Mouse (Mus musculus) forebrain, embryonic 14.5 days (tissue): ENCODE measurements around the gene Arhgef11. TPM values are rescaled to one million over a fixed set of nuclear protein-coding genes. Genes with fewer than 3 reads are reported as not detected.

Experiments
- ATAC-seq: fragments of 200-750 bp; cut with Nextera tagmentation; 2 replicates; pipeline ENCODE4 v1.8.0; 2017; ENCODE audit warnings: mild to moderate bottlenecking, moderate library complexity
- DNase-seq: peaks from one replicate; pipeline ENCODE4 v3.0.0-alpha.2; 2015; ENCODE audit warnings: low spot score
- H3K27ac ChIP-seq: fragments of 300-500 bp; sonication (generic); 2 replicates; pipeline ENCODE4 v1.5.1; 2014; ENCODE audit warnings: low read depth, mild to moderate bottlenecking, control low read depth, low read length, moderate library complexity
- H3K27me3 ChIP-seq: fragments of 300-500 bp; sonication (generic); replicated peaks from 2 replicates; pipeline ENCODE4 v1.6.1; 2014; ENCODE audit warnings: low read length, control low read depth, mixed read lengths; ENCODE audit not compliant: control insufficient read depth, insufficient read depth
- H3K36me3 ChIP-seq: fragments of 300-500 bp; sonication (generic); 2 replicates; pipeline ENCODE4 v1.6.1; 2014; ENCODE audit warnings: low read length, control low read depth; ENCODE audit not compliant: control insufficient read depth, insufficient read depth
- H3K4me1 ChIP-seq: fragments of 300-500 bp; sonication (generic); 2 replicates; pipeline ENCODE4 v1.6.1; 2014; ENCODE audit warnings: antibody characterized with exemption, low read length, control low read depth; ENCODE audit not compliant: control insufficient read depth, insufficient read depth
- H3K4me2 ChIP-seq: fragments of 300-500 bp; sonication (generic); 2 replicates; pipeline ENCODE4 v1.6.1; 2014; ENCODE audit warnings: mild to moderate bottlenecking, control low read depth, low read length
- H3K4me3 ChIP-seq: fragments of 300-500 bp; sonication (generic); 2 replicates; pipeline ENCODE4 v1.5.1; 2014; ENCODE audit warnings: low read depth, low read length, control low read depth
- H3K9ac ChIP-seq: fragments of 300-500 bp; sonication (generic); 2 replicates; pipeline ENCODE4 v1.6.1; 2014; ENCODE audit warnings: mild to moderate bottlenecking, low read length, control low read depth, moderate library complexity
- H3K9me3 ChIP-seq: fragments of 300-500 bp; sonication (generic); replicated peaks from 2 replicates; pipeline ENCODE4 v1.6.1; 2016; ENCODE audit warnings: low read length, control low read depth, mixed read lengths; ENCODE audit not compliant: control insufficient read depth
- WGBS: fragments of 180-500 bp; shearing (Covaris S2); extraction: QIAGEN DNeasy Blood & Tissue Kit; methylation state at CpG from one replicate; pipeline ENCODE4 v1.1.7; 2014; 5-methylcytosine and 5-hydroxymethylcytosine counted together
- polyA plus RNA-seq: library from polyadenylated mRNA; unstranded; fragments of >200 nt; fragmentation: Nextera tagmentation; extraction: Ambion mirVana; gene quantifications from 2 replicates; pipeline ENCODE4 v1.2.1, GENCODE M21; 2014

Gene Arhgef11
- polyA plus RNA-seq, 1 experiment from 2014 or later, result 16.9 TPM

GRCm38 (mm10) chr3:87649063-87649462 is 31.7 kb downstream of the Arhgef11 start:
- no peaks in the 10 kb centered on the region for H3K27me3 ChIP-seq
- DNase-seq (no peak), ATAC-seq (no peak)
- no peaks in the 10 kb centered on the region for H3K9me3 ChIP-seq
- H3K4me1 ChIP-seq, result peaks cover under 1% of the 10 kb centered on the region; the same call in 1 of the 2 replicates
- H3K9ac ChIP-seq, result no peak overlapping the region
- H3K4me3 ChIP-seq, result no peak overlapping the region
- 92% methylated on average over 3 of the region's 3 CpGs for WGBS
- H3K4me2 ChIP-seq, result no peak overlapping the region
- H3K27ac ChIP-seq, result no peak overlapping the region
- no peaks in the 10 kb centered on the region for H3K36me3 ChIP-seq

- WGBS, result 71% methylated on average over 2 of the region's 2 CpGs
- no peak for ATAC-seq
Observed at GRCm38 (mm10) chr3:87658348-87658747, 41.0 kb downstream of the Arhgef11 start.

GRCm38 (mm10) chr3:87659692-87660429 is 42.5 kb downstream of the Arhgef11 start:
- no peak overlapping the region for H3K4me2 ChIP-seq
- no peaks in the 10 kb centered on the region for H3K36me3 ChIP-seq
- no peak for ATAC-seq
- H3K27ac ChIP-seq, result no peak overlapping the region
- H3K9ac ChIP-seq, result no peak overlapping the region
- peaks cover 9% of the 10 kb centered on the region for H3K4me1 ChIP-seq
- H3K9me3 ChIP-seq, result no peaks in the 10 kb centered on the region
- 90% methylated on average over 9 of the region's 9 CpGs for WGBS
- no peak overlapping the region for H3K4me3 ChIP-seq
- H3K27me3 ChIP-seq, result no peaks in the 10 kb centered on the region
- no peak for DNase-seq

More at GRCm38 (mm10) chr3:87658348-87658747, 41.0 kb downstream of the Arhgef11 start:
- no peak for DNase-seq
- H3K4me2 ChIP-seq, result no peak overlapping the region
- no peak overlapping the region for H3K4me3 ChIP-seq
- no peaks in the 10 kb centered on the region for H3K27me3 ChIP-seq
- no peak overlapping the region for H3K9ac ChIP-seq
- no peaks in the 10 kb centered on the region for H3K9me3 ChIP-seq
- H3K36me3 ChIP-seq, result no peaks in the 10 kb centered on the region
- no peak overlapping the region for H3K27ac ChIP-seq
- peaks cover 8% of the 10 kb centered on the region for H3K4me1 ChIP-seq

- Histone ChIP-seq H3K4me1 (peaks cover 9% of the 10 kb centered on the region), H3K27ac (no peak overlapping the region), H3K9ac (no peak overlapping the region), H3K27me3 (no peaks in the 10 kb centered on the region), H3K36me3 (no peaks in the 10 kb centered on the region), H3K9me3 (no peaks in the 10 kb centered on the region), H3K4me3 (no peak overlapping the region), H3K4me2 (no peak overlapping the region)
- WGBS, result 89% methylated on average over 4 of the region's 4 CpGs
- ATAC-seq, result no peak
- DNase-seq, result no peak
Observed at GRCm38 (mm10) chr3:87660479-87660878, 43.1 kb downstream of the Arhgef11 start.

- Histone ChIP-seq H3K4me1 (peaks cover 9% of the 10 kb centered on the region), H3K4me3 (no peak overlapping the region), H3K9me3 (no peaks in the 10 kb centered on the region), H3K36me3 (no peaks in the 10 kb centered on the region), H3K27me3 (no peaks in the 10 kb centered on the region), H3K4me2 (no peak overlapping the region), H3K27ac (no peak overlapping the region), H3K9ac (no peak overlapping the region)
- no peak for ATAC-seq
- WGBS, result 89% methylated on average over 1 of the region's 1 CpGs
- no peak for DNase-seq
Observed at GRCm38 (mm10) chr3:87661291-87661690, 43.9 kb downstream of the Arhgef11 start.

GRCm38 (mm10) chr3:87718525-87718924 is 101.2 kb downstream of the Arhgef11 start:
- no peaks in the 10 kb centered on the region for H3K27me3 ChIP-seq
- WGBS, result 86% methylated on average over 2 of the region's 2 CpGs
- H3K4me1 ChIP-seq, result no peaks in the 10 kb centered on the region
- no peak overlapping the region for H3K4me2 ChIP-seq
- no peaks in the 10 kb centered on the region for H3K9me3 ChIP-seq
- peaks cover 81% of the 10 kb centered on the region for H3K36me3 ChIP-seq
- ATAC-seq (no peak), DNase-seq (no peak)
- no peak overlapping the region for H3K9ac ChIP-seq
- no peak overlapping the region for H3K27ac ChIP-seq
- H3K4me3 ChIP-seq, result no peak overlapping the region

GRCm38 (mm10) chr3:87724556-87724955 is 107.2 kb downstream of the Arhgef11 start:
- Histone ChIP-seq H3K27ac (no peak overlapping the region), H3K9ac (no peak overlapping the region), H3K4me3 (no peak overlapping the region), H3K4me1 (no peaks in the 10 kb centered on the region), H3K9me3 (no peaks in the 10 kb centered on the region), H3K36me3 (peaks cover 89% of the 10 kb centered on the region), H3K27me3 (no peaks in the 10 kb centered on the region), H3K4me2 (no peak overlapping the region)
- 90% methylated on average over 6 of the region's 6 CpGs for WGBS
- ATAC-seq, result no peak
- DNase-seq, result no peak

- Histone ChIP-seq H3K27me3 (no peaks in the 10 kb centered on the region), H3K36me3 (peaks cover 94% of the 10 kb centered on the region), H3K4me1 (no peaks in the 10 kb centered on the region), H3K9ac (no peak overlapping the region), H3K4me3 (no peak overlapping the region), H3K27ac (no peak overlapping the region), H3K9me3 (no peaks in the 10 kb centered on the region), H3K4me2 (no peak overlapping the region)
- WGBS, result 97% methylated on average over 16 of the region's 16 CpGs
- no peak for DNase-seq
- ATAC-seq, result no peak
Observed at GRCm38 (mm10) chr3:87725396-87726160, 108.2 kb downstream of the Arhgef11 start.

- WGBS, result 97% methylated on average over 7 of the region's 7 CpGs
- no peaks in the 10 kb centered on the region for H3K4me1 ChIP-seq
- H3K9ac ChIP-seq, result no peak overlapping the region
- H3K4me2 ChIP-seq, result no peak overlapping the region
- ATAC-seq (no peak), DNase-seq (no peak)
- no peaks in the 10 kb centered on the region for H3K9me3 ChIP-seq
- H3K27me3 ChIP-seq, result no peaks in the 10 kb centered on the region
- peaks cover 94% of the 10 kb centered on the region for H3K36me3 ChIP-seq
- H3K4me3 ChIP-seq, result no peak overlapping the region
- no peak overlapping the region for H3K27ac ChIP-seq
Observed at GRCm38 (mm10) chr3:87726191-87726590, 108.8 kb downstream of the Arhgef11 start.
